Comparison of ENCODE assay signal across 19 mouse cellular contexts in genomic region chr11:43186291-43186690, GRCm38 (mm10). TPM values are rescaled to one million over a fixed set of nuclear protein-coding genes. Genes with fewer than 3 reads are reported as not detected.
DNase-seq lines count a peak whose midpoint lies in the region.
"Had no signal": no experiment of that assay in that cellular context is flagged by ENCODE, and none has a peak within 500 bp of the region (broad histone marks: within the 10 kb centered on the region; RNA-seq: fewer than 3 reads in every experiment).

No protein-coding gene starts in this region.

- peak; percentile 30 to 56 for DNase-seq in adrenal gland, adult (ENCODE audit: inconsistent age in 2 of 2, low spot score in 1 of 2)
- DNase-seq in adrenal gland, postnatal 4 days (ENCODE audit: low spot score in 2 of 2): no peak
- peak; percentile 12 for DNase-seq in ES-CJ7 (ENCODE audit: low read depth, low spot score)
- DNase-seq in adrenal gland, adult 8-10 months: peak; percentile 9
- peak; percentile 41 for DNase-seq in adrenal gland, postnatal 25 days
- no peak for DNase-seq in layer of hippocampus, postnatal 25 days (ENCODE audit: extremely low spot score in 1 of 2, low spot score in 1 of 2)
- no peak for DNase-seq in gastrocnemius, adult 8-10 months (ENCODE audit: low spot score in 2 of 2)
- DNase-seq in embryo, embryonic 10.5 days (ENCODE audit: low spot score): no peak
- DNase-seq: cerebellum, adult 11-12 months; cerebellum, adult 9-10 months; cerebellum, postnatal 14 days; forebrain, postnatal 0 days; gastrocnemius, adult 2 months; gastrocnemius, postnatal 36 days; heart, postnatal 10 days; heart, postnatal 36 days; kidney, adult 18-20 months; kidney, adult 9 months had no signal

RNA-seq across cellular contexts. Expression of gene Atp10b, which starts 36.6 kb away (rescaled TPM):
- under 1 TPM; 0.62 TPM for total RNA-seq in adrenal gland, postnatal 4 days (2021)
- under 1 TPM; 0.03 to 0.10 (median 0.06) TPM for total RNA-seq in adrenal gland, adult 8-10 months (2022)
- 0.18 TPM in 1 of 2 replicates, not detected in the other for total RNA-seq in adrenal gland, postnatal 25 days (2021)
- 1 to 10 TPM; 1.7 to 2.1 TPM for total RNA-seq in layer of hippocampus, postnatal 25 days (2021)
- total RNA-seq in gastrocnemius, adult 8-10 months (2022): not detected
- total RNA-seq: gastrocnemius, adult 2 months; gastrocnemius, postnatal 36 days; granulocyte monocyte progenitor cell, adult 5-6 weeks; heart, postnatal 10 days; heart, postnatal 36 days had no signal

Comparison
In these comparisons a context has a peak if more than half of its experiments do, and no peak if none do; other contexts are left out.
1. DNase-seq: peak in adrenal gland, adult (2 of 2), ES-CJ7 (single experiment), adrenal gland, adult 8-10 months (single experiment) and adrenal gland, postnatal 25 days (single experiment); none in adrenal gland, postnatal 4 days (0 of 2), layer of hippocampus, postnatal 25 days (0 of 2), gastrocnemius, adult 8-10 months (0 of 2) and embryo, embryonic 10.5 days (single experiment).